Mouse (Mus musculus) thymus, postnatal 0 days (tissue): Measurements from ENCODE around the gene Musk. TPM values are rescaled to one million over a fixed set of nuclear protein-coding genes. Genes with fewer than 3 reads are reported as not detected.

Source experiments
- DNase-seq: peaks from one replicate; pipeline ENCODE4 v3.0.0-alpha.2; 2015; ENCODE audit warnings: low spot score
- polyA plus RNA-seq: library from polyadenylated mRNA; unstranded; fragments of >200 nt; fragmentation: Nextera tagmentation; extraction: Ambion mirVana; gene quantifications from 2 replicates; pipeline ENCODE4 v1.2.1, GENCODE M21; 2015

The Musk gene
- polyA plus RNA-seq, 1 experiment from 2014 or later: 0.18 TPM

DNA sequence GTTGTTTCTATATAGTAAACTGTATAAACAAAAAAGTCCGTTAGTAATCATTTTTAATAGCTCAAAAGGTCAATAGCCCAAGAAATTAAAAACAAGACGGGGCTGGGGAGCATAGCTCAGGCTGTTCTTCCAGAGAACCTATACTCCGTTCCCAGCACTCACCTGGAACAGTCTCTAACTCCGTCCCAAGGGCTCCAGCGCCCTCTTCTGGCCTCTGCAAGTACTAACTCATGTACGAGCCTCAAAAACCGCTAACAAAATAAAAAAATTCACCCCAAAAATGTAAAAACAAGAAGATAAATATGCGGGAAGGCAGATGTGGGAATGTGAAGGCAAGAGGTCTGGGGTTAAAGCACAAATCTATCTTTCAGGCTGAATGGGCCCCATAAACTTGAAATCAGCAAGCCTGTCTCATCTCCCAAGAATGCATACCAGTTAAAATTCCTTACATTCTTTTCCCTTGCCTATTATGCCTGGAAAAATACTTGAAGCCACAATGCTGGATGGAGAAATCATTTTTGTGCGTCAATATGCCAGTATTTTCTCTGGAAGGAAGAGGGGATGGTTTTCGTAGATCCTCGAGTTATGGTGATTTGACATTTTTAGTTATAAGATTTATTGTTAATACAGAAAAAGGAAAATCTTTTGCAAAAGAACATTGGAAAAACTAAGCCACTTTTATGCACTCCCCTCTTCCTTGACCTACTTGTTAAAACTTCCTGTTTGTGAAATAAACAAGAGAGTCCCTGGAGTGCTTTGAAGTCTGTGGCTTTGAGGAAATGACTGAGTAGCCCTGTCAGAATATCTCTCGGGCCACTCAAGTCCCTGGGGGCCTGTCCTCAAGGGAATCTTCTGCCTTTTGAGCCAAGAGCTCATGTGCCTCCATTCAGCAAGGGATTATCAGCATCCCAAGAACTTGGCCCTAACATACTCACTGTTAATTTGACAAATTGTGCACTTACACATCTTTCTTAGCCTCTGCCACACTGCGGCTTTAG is 127.7 kb downstream of the Musk start:
- no peak for DNase-seq

DNA sequence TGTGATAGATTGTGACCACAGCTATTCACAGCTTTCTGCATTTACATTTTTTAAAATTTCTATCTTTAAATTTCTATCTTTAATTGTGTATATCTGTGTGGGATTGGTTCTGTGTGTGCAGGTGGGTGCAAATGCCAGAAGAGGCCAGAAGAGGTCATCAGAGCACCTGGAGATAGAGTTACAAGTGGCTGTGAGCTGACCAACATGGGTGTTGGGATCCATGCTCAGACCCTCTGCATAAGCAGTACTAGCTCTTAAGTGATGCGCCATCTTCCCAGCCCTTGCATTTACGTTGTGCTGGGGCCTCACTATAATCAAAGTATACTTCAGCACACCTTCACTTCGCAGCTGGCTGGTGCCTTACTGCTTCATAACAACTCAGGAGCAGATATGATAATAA is 129.8 kb downstream of the Musk start:
- DNase-seq: no peak

DNA sequence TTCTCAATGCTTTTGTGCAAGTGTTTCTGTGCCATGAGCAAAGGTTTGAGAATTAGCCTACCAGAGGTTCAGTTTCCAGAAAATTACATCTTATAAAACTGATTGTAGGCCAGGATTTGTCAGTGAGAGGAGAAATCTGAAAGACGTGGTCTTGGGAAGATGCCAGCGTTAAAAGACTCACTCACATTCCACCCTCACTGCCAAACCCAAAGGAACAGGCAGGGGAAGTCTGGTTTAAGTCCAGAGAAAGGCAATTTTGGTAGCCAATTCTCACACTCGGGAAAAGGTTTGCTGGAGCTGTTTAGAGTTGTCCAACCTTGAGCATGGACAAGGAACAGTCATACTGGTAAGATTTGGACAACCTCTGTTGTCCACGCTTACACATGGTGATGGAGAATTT is 131.6 kb downstream of the Musk start:
- no peak for DNase-seq

DNA sequence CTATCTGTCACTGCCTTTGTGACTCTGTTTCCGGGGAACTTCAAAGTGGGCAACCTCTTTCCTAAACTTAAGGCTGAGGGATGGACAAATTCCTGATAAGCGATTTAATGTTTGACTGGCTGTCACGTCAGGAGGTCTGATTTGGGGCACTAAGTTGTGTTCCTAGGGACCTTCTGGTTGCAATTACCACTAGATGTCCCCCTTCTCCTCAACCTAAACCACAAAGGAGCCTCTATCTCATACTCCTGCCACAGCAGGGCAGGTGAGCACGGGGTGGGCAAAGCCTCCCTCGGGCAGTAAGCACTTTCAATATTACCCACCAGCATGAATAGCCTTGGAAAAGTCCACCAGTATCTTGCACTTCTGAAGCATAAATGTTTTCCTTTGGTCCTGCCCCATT is 133.5 kb downstream of the Musk start:
- DNase-seq: peak; percentile 9

DNA sequence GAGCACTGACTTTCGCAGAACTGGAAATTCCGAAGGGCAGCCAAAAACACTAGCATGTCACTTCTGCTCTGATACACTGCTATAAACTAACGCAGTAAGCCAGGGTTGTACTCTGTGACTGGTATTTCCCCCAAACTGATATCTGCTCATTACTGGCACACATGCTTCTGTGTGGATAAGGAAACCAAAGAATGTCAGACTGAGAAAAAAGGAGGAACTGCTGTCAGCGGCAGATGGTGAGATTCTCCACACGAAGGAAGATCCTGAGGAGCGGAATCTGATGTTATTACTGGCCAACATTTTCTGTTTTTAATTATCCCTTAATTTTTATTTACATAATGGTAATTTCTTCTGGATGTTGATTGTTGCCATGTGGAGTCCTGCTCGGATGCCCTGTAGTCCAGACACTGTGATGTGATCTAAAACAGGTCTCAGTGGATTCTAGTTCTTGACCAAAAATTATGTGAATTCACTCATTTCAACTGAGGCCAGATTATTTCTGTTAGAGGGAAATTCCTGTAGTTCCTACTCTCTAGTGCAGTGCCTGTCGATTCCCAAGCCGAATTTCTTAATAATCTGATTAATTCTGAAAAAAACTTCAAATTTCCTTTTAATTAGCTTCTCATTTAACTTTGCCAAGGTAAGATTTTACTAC is 137.6 kb downstream of the Musk start:
- DNase-seq: no peak

Other genes starting within 250 kb of the Musk start
- gene Svep1, start 79.1 kb upstream of the Musk start, polyA plus RNA-seq: 0.17 and 0.18 TPM in 2 replicates